Mouse (Mus musculus) telencephalon, adult 2 months (tissue): ENCODE data around the gene Fbxo4.

Experiments
- DNase-seq: peaks from one replicate; pipeline ENCODE4 v3.0.0-alpha.2; 2011; ENCODE audit warnings: low read depth, low spot score

Gene Fbxo4

DNA sequence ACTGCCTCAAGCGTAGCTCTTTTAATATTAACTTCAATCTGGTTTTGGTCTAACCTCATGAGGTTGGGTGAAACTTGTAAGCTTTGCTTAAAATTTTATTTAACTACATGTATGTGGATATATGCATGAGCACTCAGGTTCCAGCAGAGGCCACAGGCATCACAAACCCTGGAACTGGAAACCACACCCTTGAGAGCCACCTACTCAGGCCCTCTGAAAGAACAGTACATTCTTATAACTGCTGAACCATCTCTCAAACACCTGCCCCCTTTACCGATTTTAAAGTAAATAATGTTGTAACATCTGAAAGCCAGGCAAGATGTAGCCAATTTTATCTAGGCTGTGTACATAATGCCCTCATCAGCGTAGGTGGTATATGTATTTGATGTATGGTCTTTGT lies 498 bp upstream of the Fbxo4 start:
- DNase-seq: no peak

- no peak for DNase-seq
Observed at GRCm38 (mm10) chr15:3978279-3978678, 1.1 kb downstream of the Fbxo4 start.

GRCm38 (mm10) chr15:3973300-3973699 lies 6.1 kb downstream of the Fbxo4 start:
- DNase-seq: no peak

GRCm38 (mm10) chr15:3970193-3970592 lies 9.2 kb downstream of the Fbxo4 start:
- no peak for DNase-seq

DNA sequence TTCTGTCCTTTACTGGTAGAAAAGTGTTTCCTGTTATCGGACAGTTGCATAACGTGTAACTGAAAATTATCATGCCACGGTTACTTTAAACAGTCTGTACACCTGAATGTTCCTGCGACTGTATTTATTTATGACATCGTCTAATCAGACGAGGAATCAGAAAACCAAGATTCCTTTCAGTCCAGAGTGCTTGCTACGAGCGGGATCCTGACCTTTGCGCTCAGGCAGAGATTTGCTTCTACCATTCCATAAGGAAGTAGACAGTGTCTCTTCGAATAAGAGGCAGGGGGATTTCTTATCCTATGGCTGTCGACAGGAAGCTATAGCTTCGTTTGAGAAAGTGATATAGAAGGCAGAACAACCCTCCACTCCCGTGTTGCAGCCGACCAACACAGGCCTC lies 9.6 kb downstream of the Fbxo4 start:
- no peak for DNase-seq

GRCm38 (mm10) chr15:3962251-3962650 lies 17.1 kb downstream of the Fbxo4 start:
- no peak for DNase-seq

DNA sequence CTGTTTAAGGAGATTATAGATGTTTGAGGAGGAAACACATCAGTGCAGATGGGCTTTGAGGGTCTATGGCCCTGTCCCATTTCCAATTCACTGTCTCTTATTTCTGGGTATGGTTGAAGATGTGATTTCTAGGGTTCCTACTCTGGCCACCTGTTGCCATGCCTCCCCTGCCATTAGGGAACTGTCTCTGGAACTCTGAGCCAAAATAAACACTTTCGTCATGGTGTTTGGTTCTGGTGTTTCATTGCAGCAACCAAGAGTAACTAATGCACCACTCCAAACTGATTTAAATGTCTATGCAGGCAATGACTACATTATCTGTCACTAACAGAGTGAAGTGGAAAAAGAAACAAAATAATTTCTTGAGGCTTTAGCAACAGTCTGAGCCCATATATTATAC lies 19.3 kb downstream of the Fbxo4 start:
- DNase-seq: no peak

DNA sequence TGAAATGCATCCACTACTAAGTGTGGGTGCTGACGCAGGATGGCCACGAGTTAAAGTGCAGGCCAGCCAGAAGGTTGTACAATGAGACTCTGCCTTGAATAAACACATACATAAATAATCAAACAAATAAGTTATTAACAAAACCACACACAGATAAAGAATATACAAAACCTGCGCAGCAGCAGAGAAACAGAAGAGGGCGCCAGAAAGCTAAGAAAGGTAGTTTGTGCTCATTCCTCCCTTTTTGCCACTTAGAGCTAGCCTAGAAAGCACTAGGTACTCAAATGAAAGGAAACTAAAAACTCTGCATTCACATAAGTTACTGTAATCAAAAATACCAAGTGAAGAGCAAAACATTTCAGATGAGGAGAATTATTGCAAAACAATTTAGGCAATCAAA lies 21.4 kb downstream of the Fbxo4 start:
- DNase-seq: peak; percentile 39

DNA sequence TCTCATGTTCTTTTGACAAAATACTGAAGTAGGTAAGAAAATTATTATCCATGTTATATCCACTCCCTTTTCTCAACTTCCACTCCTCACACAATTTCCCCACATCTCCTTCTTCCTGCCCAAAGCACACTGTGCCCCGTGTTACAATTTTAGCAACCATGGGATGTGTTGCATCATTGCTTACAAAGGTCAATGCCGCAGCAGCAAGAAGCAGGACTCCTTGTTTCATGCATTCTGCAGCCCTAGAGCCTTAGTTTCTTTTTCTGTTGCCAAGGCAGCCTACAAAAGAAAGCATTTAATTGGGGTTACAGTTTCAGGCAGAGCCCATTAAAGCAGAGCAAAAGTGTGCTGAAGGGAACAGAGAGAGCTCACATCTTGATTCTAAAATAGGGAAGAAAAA lies 24.4 kb downstream of the Fbxo4 start:
- DNase-seq: no peak

GRCm38 (mm10) chr15:3938132-3938531 lies 41.2 kb downstream of the Fbxo4 start:
- DNase-seq: no peak

DNA sequence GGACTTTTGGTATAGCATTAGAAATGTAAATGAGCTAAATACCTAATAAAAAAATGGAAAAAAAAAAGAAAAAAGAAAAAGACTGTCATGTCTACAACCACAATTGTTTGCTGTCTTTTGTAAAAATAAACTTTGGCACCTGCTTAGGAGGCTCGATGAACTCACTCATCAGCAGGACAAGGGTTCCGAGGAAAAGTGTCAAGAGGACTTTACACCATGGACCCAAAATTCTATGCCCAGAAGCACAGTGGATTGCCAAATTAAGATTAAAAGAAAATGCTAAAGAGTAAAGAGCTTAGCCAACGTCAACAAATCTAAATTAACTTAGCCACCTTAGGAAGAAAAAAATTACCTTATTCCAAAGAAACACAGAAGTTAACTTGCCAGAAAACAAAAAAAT lies 43.3 kb downstream of the Fbxo4 start:
- DNase-seq: no peak

- DNase-seq: no peak
Observed at GRCm38 (mm10) chr15:3933466-3933865, 45.9 kb downstream of the Fbxo4 start.

GRCm38 (mm10) chr15:3931931-3932330 lies 47.4 kb downstream of the Fbxo4 start:
- no peak for DNase-seq
